In the genomic region with DNA sequence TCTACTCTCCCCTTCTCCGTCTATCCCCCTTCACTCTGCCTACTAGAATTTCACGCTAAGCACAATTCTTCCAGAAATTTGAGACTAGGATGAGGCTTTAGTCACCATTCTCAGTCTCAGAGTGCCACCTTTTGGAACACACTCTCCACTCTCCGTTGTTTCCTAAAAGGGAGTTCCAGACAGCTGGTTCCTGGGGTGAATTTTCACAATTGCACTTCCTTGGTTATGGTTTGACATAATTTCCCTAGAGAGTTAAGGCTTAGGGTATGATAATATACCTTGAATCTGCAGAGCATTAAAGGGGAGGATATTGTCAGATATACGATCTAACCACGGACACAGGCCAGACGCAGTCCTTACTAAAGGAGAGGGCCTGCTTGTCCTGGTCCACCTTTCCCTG, we compare ENCODE assay signal across 8 mouse cellular contexts.
A peak's percentile ranks its signal among the peaks of the same experiment; 100 is the strongest.
DNase-seq lines count a peak whose midpoint lies in the region; ATAC-seq lines count a peak whose summit lies in the region.

No protein-coding gene starts in this region.

- 50% methylated on average over 6 of the region's 6 CpGs for WGBS in heart, embryonic 11.5 days (ENCODE audit: insufficient replicate concordance)
- WGBS in forebrain, embryonic 11.5 days, result 64% methylated on average over 6 of the region's 6 CpGs

- no peak overlapping the region for H3K27ac ChIP-seq in heart, embryonic 11.5 days (ENCODE audit: low read depth, low read length)
- no peak overlapping the region for H3K27ac ChIP-seq in forebrain, embryonic 11.5 days (ENCODE audit: low read depth, low read length)

- H3K27me3 ChIP-seq in heart, embryonic 11.5 days (ENCODE audit: control insufficient read depth, insufficient read depth, low read length), result no peaks in the 10 kb centered on the region
- H3K27me3 ChIP-seq in forebrain, embryonic 11.5 days (ENCODE audit: control insufficient read depth, insufficient read depth, low read length), result no peaks in the 10 kb centered on the region

- peak; percentile 47 to 62 for DNase-seq in heart, adult 18-20 months
- peak; percentile 16 for DNase-seq in thymus, postnatal 25 days
- no peak for DNase-seq in thymus, postnatal 36 days
- peak; percentile 17 to 52 for DNase-seq in kidney, postnatal 4 days
- peak; percentile 3 to 7 for DNase-seq in right cerebral cortex, postnatal 36 days (ENCODE audit: low spot score in 2 of 2)
- no peak for DNase-seq in spleen, postnatal 4 days (ENCODE audit: low spot score in 2 of 2)
- DNase-seq in forebrain, embryonic 11.5 days (ENCODE audit: low spot score), result no peak

- ATAC-seq in heart, embryonic 11.5 days (replicated peaks; ENCODE audit: insufficient number of reproducible peaks, low FRiP score, low TSS enrichment), result no peak
- no peak for ATAC-seq in forebrain, embryonic 11.5 days (replicated peaks; ENCODE audit: low FRiP score)

- H3K9me3 ChIP-seq in heart, embryonic 11.5 days (replicated peaks; ENCODE audit: control insufficient read depth, low read length), result no peaks in the 10 kb centered on the region
- H3K9me3 ChIP-seq in forebrain, embryonic 11.5 days (ENCODE audit: control insufficient read depth, low read length), result no peaks in the 10 kb centered on the region

- H3K4me3 ChIP-seq in heart, embryonic 11.5 days (ENCODE audit: low read depth, low read length), result no peak overlapping the region
- H3K4me3 ChIP-seq in forebrain, embryonic 11.5 days (ENCODE audit: low read depth, low read length), result no peak overlapping the region

- no peaks in the 10 kb centered on the region for H3K4me1 ChIP-seq in heart, embryonic 11.5 days (ENCODE audit: control insufficient read depth, insufficient read depth, low read length)
- no peaks in the 10 kb centered on the region for H3K4me1 ChIP-seq in forebrain, embryonic 11.5 days (replicated peaks; ENCODE audit: control insufficient read depth, insufficient read depth, low read length)

- no peaks in the 10 kb centered on the region for H3K36me3 ChIP-seq in heart, embryonic 11.5 days (ENCODE audit: control insufficient read depth, insufficient read depth, low read length)
- no peaks in the 10 kb centered on the region for H3K36me3 ChIP-seq in forebrain, embryonic 11.5 days (ENCODE audit: control insufficient read depth, insufficient read depth, low read length)

- H3K9ac ChIP-seq in heart, embryonic 11.5 days (ENCODE audit: low read depth, low read length), result no peak overlapping the region
- H3K9ac ChIP-seq in forebrain, embryonic 11.5 days (ENCODE audit: low read length), result no peak overlapping the region

- H3K4me2 ChIP-seq in heart, embryonic 11.5 days, result no peak overlapping the region
- no peak overlapping the region for H3K4me2 ChIP-seq in forebrain, embryonic 11.5 days (ENCODE audit: low read depth, low read length, severe bottlenecking)

Comparison
In these comparisons a context has a peak if more than half of its experiments do, and no peak if none do; other contexts are left out.
1. DNase-seq: peak in heart, adult 18-20 months (2 of 2), thymus, postnatal 25 days (single experiment), kidney, postnatal 4 days (2 of 2) and right cerebral cortex, postnatal 36 days (2 of 2); none in thymus, postnatal 36 days (0 of 2), spleen, postnatal 4 days (0 of 2) and forebrain, embryonic 11.5 days (single experiment).